In the genomic region with DNA sequence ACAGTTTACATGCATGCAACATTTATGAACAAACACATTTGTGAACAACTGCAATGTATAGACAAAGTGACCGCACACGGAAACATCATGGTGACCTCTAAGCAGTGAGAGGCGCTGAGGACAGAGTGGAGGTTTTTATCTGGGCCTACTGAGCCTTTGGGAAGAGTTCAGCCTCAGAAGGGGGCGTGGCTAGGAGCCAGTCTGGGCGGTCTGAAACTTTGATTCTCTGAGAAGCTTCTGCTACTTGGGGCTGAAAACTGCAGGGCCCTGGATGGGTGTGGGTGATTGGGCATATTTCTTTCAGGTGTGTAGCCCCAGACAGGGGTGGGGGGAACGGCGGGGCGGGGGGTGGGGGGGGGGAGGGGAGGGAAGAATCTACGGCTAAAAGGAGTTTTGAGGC, we compare ENCODE assay signal across 10 mouse cellular contexts. TPM values are rescaled to one million over a fixed set of nuclear protein-coding genes. Genes with fewer than 3 reads are reported as not detected.
DNase-seq lines count a peak whose midpoint lies in the region; ATAC-seq lines count a peak whose summit lies in the region.
"Had no signal": no experiment of that assay in that cellular context is flagged by ENCODE, and none has a peak within 500 bp of the region (broad histone marks: within the 10 kb centered on the region; RNA-seq: fewer than 3 reads in every experiment).

No protein-coding gene starts in this region.

- H3K27me3 ChIP-seq in embryonic facial prominence, embryonic 12.5 days = no peaks in the 10 kb centered on the region
- H3K27me3 ChIP-seq in stomach, embryonic 14.5 days (ENCODE audit: control insufficient read depth, insufficient read depth, low read length) = no peaks in the 10 kb centered on the region
- H3K27me3 ChIP-seq: liver, embryonic 15.5 days; Patski had no signal

- peak; percentile 61 for DNase-seq in kidney, adult 9 months
- DNase-seq in kidney, adult 18-20 months = no peak
- DNase-seq in kidney, postnatal 10 days = peak; percentile 74
- no peak for DNase-seq in B cell, adult 2 months
- DNase-seq in MN1 (ENCODE audit: low spot score) = no peak
- DNase-seq in right cerebral cortex, postnatal 36 days (ENCODE audit: low spot score in 2 of 2) = no peak

- no peaks in the 10 kb centered on the region for H3K36me3 ChIP-seq in embryonic facial prominence, embryonic 12.5 days
- H3K36me3 ChIP-seq in stomach, embryonic 14.5 days (ENCODE audit: control insufficient read depth, insufficient read depth, low read length) = no peaks in the 10 kb centered on the region; the same call in 1 of the 2 replicates
- H3K36me3 ChIP-seq: liver, embryonic 15.5 days had no signal

- peak overlapping the region; percentile 42 for H3K4me2 ChIP-seq in embryonic facial prominence, embryonic 12.5 days (replicated peaks)
- no peak overlapping the region; the same call in 1 of the 2 replicates for H3K4me2 ChIP-seq in stomach, embryonic 14.5 days (replicated peaks; ENCODE audit: low read depth, low read length)
- H3K4me2 ChIP-seq: liver, embryonic 15.5 days had no signal

- H3K4me1 ChIP-seq in embryonic facial prominence, embryonic 12.5 days = peaks cover 34% of the 10 kb centered on the region
- H3K4me1 ChIP-seq in stomach, embryonic 14.5 days (ENCODE audit: control insufficient read depth, insufficient read depth, low read length) = peaks cover 25% of the 10 kb centered on the region

- H3K27ac ChIP-seq in embryonic facial prominence, embryonic 12.5 days = peak overlapping the region; percentile 93
- no peak overlapping the region for H3K27ac ChIP-seq in stomach, embryonic 14.5 days (ENCODE audit: low read length)
- H3K27ac ChIP-seq: liver, embryonic 15.5 days had no signal

- 5% methylated on average over 7 of the region's 9 CpGs for whole genome bisulfite sequencing in embryonic facial prominence, embryonic 12.5 days
- 7% methylated on average over 7 of the region's 9 CpGs for WGBS in stomach, embryonic 14.5 days

- H3K4me3 ChIP-seq in embryonic facial prominence, embryonic 12.5 days = no peak overlapping the region
- no peak overlapping the region for H3K4me3 ChIP-seq in stomach, embryonic 14.5 days (ENCODE audit: low read depth, low read length)
- H3K4me3 ChIP-seq: liver, embryonic 15.5 days had no signal

- no peak overlapping the region for H3K9ac ChIP-seq in embryonic facial prominence, embryonic 12.5 days
- H3K9ac ChIP-seq in stomach, embryonic 14.5 days (replicated peaks; ENCODE audit: low read depth, low read length) = no peak overlapping the region
- H3K9ac ChIP-seq: liver, embryonic 15.5 days had no signal

- no peaks in the 10 kb centered on the region for H3K9me3 ChIP-seq in embryonic facial prominence, embryonic 12.5 days
- no peaks in the 10 kb centered on the region for H3K9me3 ChIP-seq in stomach, embryonic 14.5 days (ENCODE audit: control insufficient read depth, low read depth, low read length)
- H3K9me3 ChIP-seq: liver, embryonic 15.5 days had no signal

- ATAC-seq in embryonic facial prominence, embryonic 12.5 days (ENCODE audit: insufficient number of reproducible peaks, insufficient read depth, low FRiP score, low TSS enrichment) = peak; percentile 74; the same call in 1 of the 2 replicates
- peak; percentile 70 for ATAC-seq in stomach, embryonic 14.5 days (ENCODE audit: insufficient number of reproducible peaks, insufficient read depth, low FRiP score, low read depth)
- ATAC-seq: Patski had no signal

RNA-seq across cellular contexts. Expression of a gene that starts 14.5 kb away (rescaled TPM):
- 23.8 and 25.0 TPM in 2 replicates for polyA plus RNA-seq in embryonic facial prominence, embryonic 12.5 days (2016; fragmentation: Nextera tagmentation; extraction: Ambion mirVana)
- 10.7 and 11.7 TPM in 2 replicates for polyA plus RNA-seq in stomach, embryonic 14.5 days (2014; fragmentation: Nextera tagmentation; extraction: Ambion mirVana)

Comparison
In these comparisons a context has a peak if more than half of its experiments do, and no peak if none do; other contexts are left out.
1. DNase-seq: peak in kidney, adult 9 months (single experiment) and kidney, postnatal 10 days (single experiment); none in kidney, adult 18-20 months (single experiment), B cell, adult 2 months (0 of 2), MN1 (single experiment) and right cerebral cortex, postnatal 36 days (0 of 2).